In the genomic region with DNA sequence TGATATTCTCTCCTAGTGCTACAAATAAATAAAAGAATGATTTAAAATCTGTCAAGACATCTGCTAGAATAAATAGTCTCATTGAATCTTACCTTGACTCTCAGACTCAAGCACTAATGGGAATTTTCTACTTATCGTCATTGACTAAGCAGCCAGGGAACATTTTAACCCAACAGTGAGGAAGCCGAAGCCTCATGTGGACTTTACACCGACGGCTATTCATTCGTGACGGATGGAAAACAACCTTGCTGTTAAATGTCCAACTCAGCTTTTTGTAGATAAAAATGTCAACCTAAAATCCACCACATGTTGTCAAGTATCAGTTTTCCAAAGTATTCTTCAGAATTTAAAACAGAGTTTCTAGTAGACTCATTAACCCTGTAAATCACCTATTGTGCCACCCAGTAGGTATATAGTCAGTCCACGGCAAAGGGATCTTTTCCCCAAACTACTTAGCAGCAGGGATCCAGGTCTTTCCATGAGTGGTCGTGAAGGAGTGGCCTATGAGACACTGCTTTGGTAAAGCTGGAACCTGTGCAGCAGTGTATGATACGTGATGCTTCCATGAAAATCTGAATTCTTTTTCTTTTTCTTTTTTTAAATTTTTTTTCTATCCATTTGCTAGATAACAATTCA, we compare ENCODE assay signal across 20 mouse cellular contexts. TPM values are rescaled to one million over a fixed set of nuclear protein-coding genes. Genes with fewer than 3 reads are reported as not detected.
DNase-seq lines count a peak whose midpoint lies in the region; ATAC-seq and TF ChIP-seq lines count a peak whose summit lies in the region.
"Had no signal": no experiment of that assay in that cellular context is flagged by ENCODE, and none has a peak within 500 bp of the region (broad histone marks: within the 10 kb centered on the region; RNA-seq: fewer than 3 reads in every experiment).

No protein-coding gene starts in this region.

- H3K4me1 ChIP-seq in liver, adult 2 months (ENCODE audit: control insufficient read depth, insufficient read depth, low read length), result peaks cover 13% of the 10 kb centered on the region
- H3K4me1 ChIP-seq in intestine, embryonic 14.5 days (replicated peaks; ENCODE audit: control insufficient read depth, insufficient read depth, low read length), result peaks cover 6% of the 10 kb centered on the region; the same call in 1 of the 2 replicates
- H3K4me1 ChIP-seq in thymus, adult 2 months (replicated peaks; ENCODE audit: control insufficient read depth, insufficient read depth, low read length), result peaks cover 4% of the 10 kb centered on the region; the same call in 1 of the 2 replicates

- no peak for ATAC-seq in intestine, embryonic 14.5 days (replicated peaks; ENCODE audit: low FRiP score, low TSS enrichment, low read depth)
- ATAC-seq: forebrain, postnatal 0 days had no signal

- H3K79me2 ChIP-seq in liver, adult 2 months (ENCODE audit: control insufficient read depth, insufficient read depth, low read length), result peaks cover 41% of the 10 kb centered on the region; the same call in 1 of the 2 replicates

- no peak overlapping the region for H3K4me2 ChIP-seq in intestine, embryonic 14.5 days (ENCODE audit: low read length)
- H3K4me2 ChIP-seq: heart, embryonic 12.5 days; hindbrain, embryonic 15.5 days; neural tube, embryonic 15.5 days had no signal

- TF ChIP-seq CTCF in liver, adult 2 months (IDR thresholded peaks at IDR 0.05; ENCODE audit: low read depth, low read length), result no peak
- TF ChIP-seq CTCF in thymus, adult 2 months (IDR thresholded peaks at IDR 0.05; ENCODE audit: borderline replicate concordance, control insufficient read depth, extremely low read depth, insufficient read depth, low read length, poor library complexity), result no peak

- H3K36me3 ChIP-seq in liver, adult 2 months (ENCODE audit: control insufficient read depth, insufficient read depth, low read length), result no peaks in the 10 kb centered on the region
- no peaks in the 10 kb centered on the region for H3K36me3 ChIP-seq in intestine, embryonic 14.5 days (ENCODE audit: control insufficient read depth, insufficient read depth, low read length)
- no peaks in the 10 kb centered on the region for H3K36me3 ChIP-seq in thymus, adult 2 months (ENCODE audit: control insufficient read depth, insufficient read depth, low read length)
- H3K36me3 ChIP-seq: heart, embryonic 12.5 days; hindbrain, embryonic 15.5 days; neural tube, embryonic 15.5 days had no signal

- intact Hi-C loops in heart, postnatal 10 days (cut with DNase I), result no loop called here

- no peak overlapping the region for H3K9ac ChIP-seq in liver, adult 2 months (ENCODE audit: low read depth, low read length)
- no peak overlapping the region for H3K9ac ChIP-seq in intestine, embryonic 14.5 days (ENCODE audit: low read length)
- H3K9ac ChIP-seq: forebrain, postnatal 0 days; heart, embryonic 12.5 days; hindbrain, embryonic 15.5 days; neural tube, embryonic 15.5 days had no signal

- 37% methylated on average over 9 of the region's 9 CpGs for WGBS in liver, adult 2 months
- WGBS in intestine, embryonic 14.5 days, result 58% methylated on average over 9 of the region's 9 CpGs
- 95% methylated on average over 9 of the region's 9 CpGs for WGBS in thymus, adult 2 months

- no peak for TF ChIP-seq POLR2A in liver, adult 2 months (IDR thresholded peaks at IDR 0.05; ENCODE audit: extremely low read depth, insufficient read depth, low read length)
- TF ChIP-seq POLR2A in thymus, adult 2 months (IDR thresholded peaks at IDR 0.05; ENCODE audit: control insufficient read depth, extremely low read depth, insufficient read depth, low read length, poor library complexity), result no peak

- no peak overlapping the region for H3K27ac ChIP-seq in liver, adult 2 months (replicated peaks; ENCODE audit: insufficient read depth, low read depth, low read length)
- H3K27ac ChIP-seq in intestine, embryonic 14.5 days (ENCODE audit: low read depth), result no peak overlapping the region
- H3K27ac ChIP-seq in thymus, adult 2 months (ENCODE audit: control insufficient read depth, insufficient read depth, low read length), result no peak overlapping the region
- H3K27ac ChIP-seq: hindbrain, embryonic 15.5 days; midbrain, embryonic 10.5 days; neural tube, embryonic 15.5 days had no signal

- H3K9me3 ChIP-seq in intestine, embryonic 14.5 days (ENCODE audit: control insufficient read depth, low read length), result no peaks in the 10 kb centered on the region
- H3K9me3 ChIP-seq: heart, embryonic 12.5 days; hindbrain, embryonic 15.5 days; midbrain, embryonic 10.5 days; neural tube, embryonic 15.5 days had no signal

- peak; percentile 90 for DNase-seq in liver, adult 2 months (ENCODE audit: extremely low read depth, low read depth, low spot score)
- no peak for DNase-seq in liver
- DNase-seq in intestine, embryonic 14.5 days (ENCODE audit: low spot score), result peak; percentile 40
- peak; percentile 86 for DNase-seq in kidney, adult 9 months
- DNase-seq in kidney, postnatal 36 days, result peak; percentile 63 to 79
- DNase-seq in embryo, embryonic 9.5 days (ENCODE audit: extremely low spot score), result no peak
- DNase-seq in thymus, adult 2 months, result no peak
- no peak for DNase-seq in heart, postnatal 10 days
- DNase-seq: adrenal gland, postnatal 10 days; cerebellum, adult 11-12 months; cerebellum, postnatal 36 days; forebrain, postnatal 0 days; heart, postnatal 36 days; right cerebral cortex, postnatal 25 days; thymus, adult 18-20 months had no signal

- H3K4me3 ChIP-seq in liver, adult 2 months (ENCODE audit: insufficient read depth, low read depth, low read length), result no peak overlapping the region
- H3K4me3 ChIP-seq in intestine, embryonic 14.5 days (ENCODE audit: low read depth, low read length), result no peak overlapping the region
- no peak overlapping the region for H3K4me3 ChIP-seq in thymus, adult 2 months (ENCODE audit: control insufficient read depth, insufficient read depth, low read length)
- H3K4me3 ChIP-seq: erythroblast, embryonic 14.5 days; heart, embryonic 12.5 days; hindbrain, embryonic 15.5 days; midbrain, embryonic 10.5 days; neural tube, embryonic 15.5 days had no signal

- H3K27me3 ChIP-seq in liver, adult 2 months (ENCODE audit: control insufficient read depth, insufficient read depth, low read length), result no peaks in the 10 kb centered on the region
- no peaks in the 10 kb centered on the region for H3K27me3 ChIP-seq in intestine, embryonic 14.5 days (replicated peaks; ENCODE audit: control insufficient read depth, insufficient read depth, low read length)
- no peaks in the 10 kb centered on the region for H3K27me3 ChIP-seq in thymus, adult 2 months (ENCODE audit: control insufficient read depth, insufficient read depth, low read length)
- H3K27me3 ChIP-seq: heart, embryonic 12.5 days; hindbrain, embryonic 15.5 days; neural tube, embryonic 15.5 days had no signal

RNA-seq across cellular contexts. Expression of a gene that starts 9.0 kb away (rescaled TPM):
- 38.4 and 43.8 TPM in 2 replicates for total RNA-seq in liver, adult 2 months (2014; rRNA removed)
- polyA plus RNA-seq in liver, adult 2 months (2012; rRNA removed), result 42.7 and 53.3 TPM in 2 replicates
- 24.4 and 25.6 TPM in 2 replicates for polyA plus RNA-seq in intestine, embryonic 14.5 days (2014; fragmentation: Nextera tagmentation; extraction: Ambion mirVana)
- polyA plus RNA-seq in thymus, adult 2 months (2012; rRNA removed), result 40.1 and 40.8 TPM in 2 replicates
- 100 to 1,000 TPM; 191 to 198 TPM for total RNA-seq in heart, postnatal 10 days (2021)

RNA-seq across cellular contexts. Expression of a gene that starts 9.2 kb away (rescaled TPM):
- total RNA-seq in liver, adult 2 months (2014; rRNA removed), result 0.74 and 0.92 TPM in 2 replicates
- polyA plus RNA-seq in liver, adult 2 months (2012; rRNA removed), result 0.05 and 0.06 TPM in 2 replicates
- 0.51 and 0.62 TPM in 2 replicates for polyA plus RNA-seq in intestine, embryonic 14.5 days (2014; fragmentation: Nextera tagmentation; extraction: Ambion mirVana)
- polyA plus RNA-seq in thymus, adult 2 months (2012; rRNA removed), result 0.34 and 0.36 TPM in 2 replicates
- total RNA-seq in heart, postnatal 10 days (2021), result 1 to 10 TPM; 2.3 to 2.6 TPM
- polyA plus RNA-seq: erythroblast, embryonic 14.5 days had no signal

Comparison
In these comparisons a context has a peak if more than half of its experiments do, and no peak if none do; other contexts are left out.
1. DNase-seq: peak in liver, adult 2 months (single experiment), intestine, embryonic 14.5 days (single experiment), kidney, adult 9 months (single experiment) and kidney, postnatal 36 days (2 of 2); none in liver (single experiment), embryo, embryonic 9.5 days (single experiment), thymus, adult 2 months (single experiment) and heart, postnatal 10 days (0 of 2).